Mouse (Mus musculus): ENCODE data around the gene Cnnm3. TPM values are rescaled to one million over a fixed set of nuclear protein-coding genes. Genes with fewer than 3 reads are reported as not detected.

Gene Cnnm3
- 2.4 TPM for polyA plus RNA-seq (2017; shearing (Covaris generic))

DNA sequence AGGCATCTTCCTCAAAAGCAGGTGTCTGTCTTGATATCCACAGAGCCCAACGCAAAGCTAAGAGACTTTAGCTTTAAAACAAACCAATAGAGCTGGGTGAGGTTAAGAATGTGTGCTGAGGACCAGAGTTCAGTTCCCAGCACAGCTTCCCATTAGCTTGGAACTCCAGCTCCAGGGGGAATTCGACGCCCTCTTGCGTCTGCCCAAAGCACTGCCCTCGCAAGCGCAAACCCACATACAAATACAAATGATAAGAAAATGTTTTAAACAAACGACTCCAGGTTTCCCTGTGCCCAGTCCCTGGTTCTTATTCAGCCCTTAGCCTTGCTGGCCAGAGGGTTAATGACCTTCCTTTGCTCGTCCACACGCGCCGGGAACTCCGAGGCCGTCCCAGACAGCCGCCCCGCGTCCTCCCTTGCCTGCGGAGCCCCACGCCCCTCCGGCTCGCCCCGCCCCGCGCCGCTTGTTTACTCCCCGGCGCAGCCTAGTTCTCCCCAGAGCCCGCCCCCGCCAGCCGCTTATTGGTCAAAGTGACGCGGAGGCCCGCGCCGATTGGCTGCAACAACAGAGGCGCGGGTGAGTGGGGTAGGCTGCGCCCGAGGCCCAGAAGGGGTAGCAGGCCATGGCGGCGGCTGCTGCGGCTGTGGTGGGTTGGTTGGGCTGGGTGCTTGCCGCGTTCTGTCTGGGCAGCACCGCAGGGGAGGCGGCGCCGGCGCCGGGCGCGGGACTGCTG is at the start of gene Cnnm3:
Gene Cnnm3 (plus strand): TSS at position 579 of the 733 bp plus-strand sequence.

DNA sequence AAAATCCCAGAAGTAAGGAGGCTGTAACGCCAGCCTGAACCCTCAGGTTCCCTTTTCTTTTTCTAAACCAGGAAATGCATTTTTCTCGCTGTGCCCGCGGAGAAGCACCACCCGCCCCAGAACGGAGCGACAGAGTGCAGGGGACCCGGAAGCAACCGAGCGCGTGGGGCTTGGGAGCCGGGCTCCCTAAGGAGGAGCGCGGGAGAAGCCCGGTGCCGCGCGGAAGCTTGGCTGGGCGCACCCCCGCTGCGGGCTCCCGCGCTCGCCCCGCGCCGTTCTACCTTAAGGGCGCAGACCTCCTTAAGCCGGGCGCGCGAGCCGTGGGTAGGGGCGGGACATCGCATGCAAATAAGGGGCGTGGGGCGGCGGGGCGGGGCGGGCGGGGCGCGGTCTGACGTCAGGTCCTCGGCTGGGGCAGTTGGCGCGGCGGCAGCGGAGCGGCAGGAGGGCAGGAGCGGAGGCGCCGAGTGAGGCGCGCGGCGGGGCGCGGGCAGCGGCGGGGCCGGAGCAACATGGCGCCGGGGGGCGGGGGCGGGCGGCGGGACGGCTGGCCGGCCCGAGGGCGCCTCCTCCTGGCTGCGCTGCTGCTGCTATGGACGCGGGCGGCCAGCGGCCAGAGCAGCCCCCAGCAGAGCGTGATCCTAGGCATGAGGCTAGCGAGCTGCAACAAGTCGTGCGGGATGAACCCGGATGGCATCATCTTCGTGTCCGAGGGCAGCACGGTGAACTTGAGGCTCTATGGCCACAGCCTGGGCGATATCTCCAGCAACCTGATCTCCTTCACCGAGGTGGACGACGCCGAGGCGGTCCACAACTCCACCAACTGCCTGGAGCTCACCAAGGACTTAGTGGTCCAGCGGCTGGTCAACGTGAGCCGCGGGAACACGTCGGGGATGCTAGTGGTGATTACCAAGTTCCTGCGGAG is 40.2 kb upstream of the Cnnm3 start, which contains the start of gene Cnnm4:
Gene Cnnm4 (plus strand): TSS at position 440 of the 925 bp plus-strand sequence.

DNA sequence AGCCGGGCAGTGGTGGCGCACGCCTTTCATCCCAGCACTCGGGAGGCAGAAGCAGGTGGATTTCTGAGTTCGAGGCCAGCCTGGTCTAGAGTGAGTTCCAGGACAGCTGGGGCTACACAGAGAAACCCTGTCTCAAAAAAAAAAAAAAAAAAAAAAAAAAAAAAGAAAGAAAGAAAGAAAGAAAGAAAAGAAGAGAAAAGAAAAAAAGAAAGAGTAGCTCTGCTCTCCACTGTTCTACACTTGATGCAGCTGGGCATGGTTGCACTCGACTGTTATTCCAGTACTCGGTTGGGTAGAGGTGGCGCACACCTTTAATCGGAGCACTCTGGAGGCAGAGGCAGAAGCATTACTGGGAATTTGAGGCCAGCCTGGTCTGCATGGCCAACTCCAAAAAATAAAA is 25.1 kb downstream of the Cnnm3 start, which contains the start of gene Ankrd23:
Gene Ankrd23 (minus strand): TSS at position 101 of the 400 bp plus-strand sequence.

DNA sequence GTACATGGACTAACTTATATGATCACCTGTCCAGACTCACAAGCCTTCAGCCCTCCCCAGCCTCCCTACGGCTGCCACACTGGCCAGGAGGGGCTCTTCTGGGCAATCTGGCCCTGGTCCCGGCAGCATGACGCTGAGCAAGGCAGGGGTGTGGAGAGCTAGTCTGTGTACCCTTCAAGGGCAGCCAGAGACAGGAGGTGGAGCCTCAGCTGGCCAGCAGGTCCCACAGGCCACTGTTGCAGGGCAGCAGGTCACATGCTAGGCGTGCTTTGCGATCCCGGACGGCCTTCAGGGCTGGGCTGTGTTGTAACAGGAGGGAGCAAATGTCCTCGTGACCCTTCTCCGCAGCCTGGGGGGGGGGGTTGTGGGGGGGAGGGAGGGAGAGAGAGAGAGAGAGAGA is 27.5 kb downstream of the Cnnm3 start, which contains the start of gene Gm42417:
Gene Gm42417 (minus strand): TSS at position 244 of the 400 bp plus-strand sequence.

DNA sequence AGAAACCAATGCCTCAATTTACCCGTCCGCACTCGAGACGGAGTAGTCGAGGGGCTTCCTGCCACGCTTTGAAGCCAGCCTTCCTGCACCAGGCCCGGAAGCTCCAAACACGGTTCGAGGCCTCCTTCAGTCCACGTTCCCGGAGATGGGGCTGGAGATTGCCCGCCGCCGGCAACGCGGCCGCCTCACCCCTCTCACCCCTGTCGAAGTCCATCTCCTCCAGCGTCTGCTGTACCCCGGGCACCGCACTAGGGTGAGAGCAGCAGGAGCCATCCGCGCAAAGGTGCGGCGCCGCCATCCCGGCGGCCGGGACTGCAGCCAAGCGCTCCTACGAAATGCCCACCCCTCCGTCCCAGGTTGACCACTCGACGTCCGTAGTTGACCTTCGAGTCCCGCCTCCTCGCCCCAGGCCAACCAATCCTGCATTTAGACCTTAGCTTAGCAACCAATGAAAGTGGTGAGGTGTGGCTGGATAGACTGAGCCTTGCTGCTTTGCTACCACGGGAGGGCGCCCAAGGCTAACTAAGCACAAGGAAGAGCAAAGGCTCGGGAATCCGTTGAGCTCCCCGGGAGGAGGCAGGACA is 35.3 kb downstream of the Cnnm3 start, which contains the start of gene Ankrd39:
Gene Ankrd39 (minus strand): TSS at position 558 of the 584 bp plus-strand sequence.

DNA sequence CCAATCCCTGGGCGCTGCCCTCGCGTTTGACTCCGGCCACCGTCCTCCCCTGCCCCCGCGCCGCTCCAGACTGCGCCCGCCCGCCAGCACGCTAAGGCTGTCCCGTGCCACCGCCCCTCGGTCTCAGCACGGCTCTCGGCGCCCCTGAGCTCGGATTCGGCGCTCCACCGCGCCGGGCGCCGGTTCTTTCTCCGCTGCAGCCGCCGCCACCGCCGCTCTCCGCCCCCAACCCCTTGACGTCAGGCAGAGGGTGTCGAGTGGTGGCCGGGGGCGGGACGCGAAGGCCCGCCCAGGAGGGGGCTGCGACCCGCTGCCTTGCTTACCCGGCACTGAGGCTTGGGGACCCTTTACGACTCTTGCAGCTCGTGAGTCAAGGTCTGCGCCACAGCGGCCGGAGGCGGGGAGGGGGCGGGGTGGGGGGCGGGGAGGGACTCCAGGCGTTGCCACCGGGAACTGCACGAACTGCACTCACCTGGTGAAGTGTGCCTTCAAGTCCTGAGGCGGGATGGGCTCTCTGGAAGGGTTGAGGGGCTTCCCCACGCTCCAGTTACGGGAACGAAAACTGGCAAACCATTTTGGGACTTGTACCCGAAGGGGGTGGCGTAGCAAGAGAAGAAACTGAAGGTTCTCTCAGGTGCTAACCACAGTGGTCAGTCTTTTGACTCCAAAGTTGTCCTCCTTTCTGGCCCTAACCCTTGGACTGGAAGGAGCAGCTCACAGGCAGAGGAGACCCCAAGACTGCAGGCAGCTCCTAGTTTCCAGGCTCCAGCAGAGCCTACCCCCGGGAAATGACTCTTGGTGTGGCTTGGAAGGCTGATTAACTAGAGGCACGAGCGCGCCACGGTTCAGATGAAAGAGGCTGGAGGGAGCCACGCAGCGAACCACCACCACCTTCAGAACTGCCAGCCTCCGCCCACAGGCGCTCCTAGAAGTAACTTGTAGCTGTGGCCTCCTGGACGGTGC is 46.6 kb downstream of the Cnnm3 start, which contains the start of gene Sema4c:
Gene Sema4c (minus strand): TSS at position 319 of the 963 bp plus-strand sequence.

Other genes with a start within 250 kb of the Cnnm3 start
- 120 TPM for gene Neurl3, start 237.2 kb upstream of the Cnnm3 start, polyA plus RNA-seq (2017; shearing (Covaris generic))
- gene Arid5a, start 204.1 kb upstream of the Cnnm3 start, polyA plus RNA-seq (2017; shearing (Covaris generic)), result 133 TPM
- 62.0 TPM for gene Kansl3, start 142.7 kb upstream of the Cnnm3 start, polyA plus RNA-seq (2017; shearing (Covaris generic))
- gene Fer1l5, start 139.6 kb upstream of the Cnnm3 start, polyA plus RNA-seq (2017; shearing (Covaris generic)), result 2.0 TPM
- gene Lman2l, start 66.6 kb upstream of the Cnnm3 start, polyA plus RNA-seq (2017; shearing (Covaris generic)), result 41.8 TPM
- gene Cnnm4, start 40.2 kb upstream of the Cnnm3 start, polyA plus RNA-seq (2017; shearing (Covaris generic)), result 2.3 TPM
- 34.8 TPM for gene Ankrd23, start 25.0 kb downstream of the Cnnm3 start, polyA plus RNA-seq (2017; shearing (Covaris generic))
- not detected for gene Gm42417, start 27.6 kb downstream of the Cnnm3 start, polyA plus RNA-seq (2017; shearing (Covaris generic))
- 43.2 TPM for gene Ankrd39, start 35.6 kb downstream of the Cnnm3 start, polyA plus RNA-seq (2017; shearing (Covaris generic))
- gene Sema4c, start 46.5 kb downstream of the Cnnm3 start, polyA plus RNA-seq (2017; shearing (Covaris generic)), result 0.70 TPM
- gene Fam178b, start 171.3 kb downstream of the Cnnm3 start, polyA plus RNA-seq (2017; shearing (Covaris generic)), result not detected
- 557 TPM for gene Cox5b, start 179.6 kb downstream of the Cnnm3 start, polyA plus RNA-seq (2017; shearing (Covaris generic))
- gene 4933424G06Rik, start 198.3 kb downstream of the Cnnm3 start, polyA plus RNA-seq (2017; shearing (Covaris generic)), result not detected
- gene Actr1b, start 202.6 kb downstream of the Cnnm3 start, polyA plus RNA-seq (2017; shearing (Covaris generic)), result 64.1 TPM
- 223 TPM for gene Zap70, start 249.9 kb downstream of the Cnnm3 start, polyA plus RNA-seq (2017; shearing (Covaris generic))

All from activated CD4-positive, CD25-positive, alpha-beta regulatory T cell, adult 9 weeks (primary cell).